Mouse (Mus musculus) ES-E14 (cell line): Measurements from ENCODE around the gene Palmd.

Experiments
- CHD2 ChIP-seq: IDR thresholded peaks from 2 replicates; pipeline ENCODE4 v1.6.1; 2014; ENCODE audit warnings: mild to moderate bottlenecking, low read depth, low read length, inconsistent platforms
- HCFC1 ChIP-seq: IDR thresholded peaks from 2 replicates; pipeline ENCODE4 v1.6.1; 2012; ENCODE audit warnings: low read length, inconsistent platforms, borderline replicate concordance; ENCODE audit not compliant: insufficient read depth
- MAFK ChIP-seq: IDR thresholded peaks from 2 replicates; pipeline ENCODE4 v1.6.1; 2014; ENCODE audit warnings: mild to moderate bottlenecking, low read depth, low read length, inconsistent platforms; ENCODE audit not compliant: insufficient read depth
- ZC3H11A ChIP-seq: IDR thresholded peaks from 2 replicates; pipeline ENCODE4 v1.6.1; 2012; ENCODE audit warnings: low read depth, mild to moderate bottlenecking, inconsistent platforms, low read length, borderline replicate concordance
- ZNF384 ChIP-seq: IDR thresholded peaks from 2 replicates; pipeline ENCODE4 v1.6.1; 2012; ENCODE audit warnings: low read depth, low read length, inconsistent platforms

DNA sequence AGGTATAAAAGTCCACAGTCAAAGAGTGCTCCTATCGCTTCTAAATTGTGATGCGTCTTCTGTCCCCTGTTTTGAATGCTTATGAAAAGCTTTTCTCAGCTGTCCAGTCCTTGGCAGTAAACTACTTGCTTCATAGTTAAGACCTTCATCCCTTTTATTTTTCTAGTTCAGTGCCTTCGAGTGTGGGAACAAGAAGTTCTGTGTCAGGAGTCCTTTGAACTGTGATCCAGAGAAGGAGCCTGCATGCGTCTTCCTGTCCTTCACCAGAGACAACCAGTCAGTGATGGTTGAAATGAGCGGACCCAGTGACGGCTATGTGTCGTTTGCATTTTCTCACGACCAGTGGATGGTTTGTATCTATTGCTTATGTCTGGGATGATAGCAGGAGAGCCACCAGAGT lies 83.8 kb downstream of the Palmd start:
- TF ChIP-seq ZC3H11A (no peak), HCFC1 (no peak), CHD2 (no peak), MAFK (no peak), ZNF384 (no peak)
